Mouse (Mus musculus) layer of hippocampus, postnatal 25 days (tissue): ENCODE data around the gene Gcg. TPM values are rescaled to one million over a fixed set of nuclear protein-coding genes. Genes with fewer than 3 reads are reported as not detected.

Experiments
- DNase-seq, 2 experiments: peaks; one replicate each; pipeline ENCODE4 v3.0.0; 2022; ENCODE audit warnings: mixed read lengths in 2 of 2, low spot score in 1 of 2; ENCODE audit errors: extremely low spot score in 1 of 2
- total RNA-seq, 2 experiments: library from RNA; stranded (reverse); gene quantifications; 2 replicates each; pipeline ENCODE4 v1.2.3; 2021

The Gcg gene
- total RNA-seq, 2 experiments from 2014 or later = not detected

DNA sequence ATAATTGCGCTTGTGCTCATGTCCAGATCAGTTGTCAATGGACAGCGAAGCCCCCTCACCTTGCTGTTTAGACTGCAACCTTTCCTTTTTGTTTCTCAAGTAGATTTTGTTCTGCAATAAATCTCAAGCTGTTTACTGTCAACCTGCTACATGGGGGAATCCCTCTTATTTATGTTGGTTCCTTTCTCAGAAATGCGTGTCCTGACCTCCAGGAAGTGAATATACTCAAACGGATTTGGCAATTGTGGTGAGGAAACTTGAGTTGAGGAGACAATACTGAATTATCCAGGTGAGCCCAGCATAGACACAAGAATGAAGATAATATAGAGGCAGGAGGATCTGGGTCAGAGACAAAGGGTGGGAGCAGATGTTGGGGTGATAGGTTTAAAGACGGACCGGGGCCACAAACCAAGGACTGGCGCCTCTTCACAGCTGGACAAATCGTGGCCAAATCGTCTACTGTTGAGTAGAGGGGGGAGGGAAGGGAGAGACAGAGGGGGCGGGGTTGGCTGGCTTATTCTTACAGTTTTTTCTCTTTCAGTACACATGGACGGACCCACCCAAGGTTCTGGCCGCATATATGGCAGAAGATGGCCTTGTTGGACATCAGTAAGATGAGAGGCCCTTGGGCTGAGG, 22.5 kb downstream of the Gcg start:
- no peak for DNase-seq

- DNase-seq = peak in 1 of 2 experiments; percentile 12
These were observed 23.2 kb downstream of the Gcg start for GRCm38 (mm10) chr2:62460231-62460710.

DNA sequence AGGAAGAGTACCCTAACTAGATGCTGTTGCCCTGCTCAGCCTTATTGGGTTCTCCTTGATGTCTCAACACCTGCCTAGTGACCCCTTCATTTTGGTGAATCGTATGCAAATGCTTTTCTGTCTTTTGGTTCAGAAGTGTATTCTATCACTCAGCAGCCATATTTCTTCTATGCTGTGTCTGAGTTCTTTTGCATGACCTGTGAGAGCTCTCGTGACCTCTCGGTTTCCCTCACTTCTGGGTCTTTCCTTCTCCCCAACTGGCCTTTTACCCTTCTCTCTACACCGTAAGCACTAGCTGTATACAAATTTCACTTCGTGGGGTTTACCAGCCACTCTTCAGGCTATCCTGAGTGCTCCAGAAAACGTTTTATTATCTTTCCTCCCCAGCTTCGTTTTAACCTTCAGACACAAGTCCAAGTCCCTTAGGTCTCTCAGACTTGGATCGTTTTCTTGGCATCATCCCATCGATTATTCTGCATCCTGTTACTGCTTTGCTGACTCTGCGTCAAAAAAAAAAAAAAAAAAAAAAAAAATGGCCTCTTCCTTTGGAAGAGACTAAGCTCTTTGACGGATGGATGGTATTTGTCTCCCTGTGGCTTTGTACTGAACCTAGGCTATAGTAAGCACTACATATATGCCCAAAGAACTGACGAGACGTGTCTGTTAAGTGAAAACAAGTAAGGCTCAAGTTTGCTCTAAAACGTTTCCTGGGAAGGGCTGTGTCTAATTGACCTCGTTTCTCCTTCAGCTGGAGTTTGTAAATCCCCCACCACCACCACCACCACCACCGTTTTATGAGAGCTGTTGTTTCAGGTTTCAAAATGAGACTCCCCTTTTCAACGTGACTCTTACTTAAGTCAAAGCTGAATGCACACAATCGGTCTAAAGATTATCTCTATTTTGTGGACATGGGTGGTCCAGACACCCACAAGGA, 23.9 kb downstream of the Gcg start:
- no peak for DNase-seq

GRCm38 (mm10) chr2:62458070-62458469, 25.4 kb downstream of the Gcg start:
- DNase-seq = no peak

DNA sequence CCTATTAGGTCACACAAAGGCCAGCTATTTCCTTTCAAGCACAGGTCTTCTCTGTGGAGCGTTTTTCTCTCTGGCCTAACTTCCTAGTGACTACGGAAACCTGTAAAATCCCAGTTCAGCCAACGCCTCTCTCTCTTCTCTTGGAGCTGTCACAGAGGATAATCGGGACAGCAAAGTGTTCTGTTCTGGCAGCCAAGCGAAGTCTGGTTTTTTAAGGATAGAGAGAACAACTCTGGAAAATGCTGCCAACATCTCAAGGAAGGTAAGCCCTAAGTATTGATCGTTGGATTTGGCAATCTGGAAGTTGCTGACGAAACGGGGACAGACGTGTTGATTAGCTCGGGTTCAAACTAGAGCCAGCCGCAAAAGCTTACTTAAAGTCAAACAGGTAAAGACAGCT, 28.5 kb downstream of the Gcg start:
- no peak for DNase-seq

DNA sequence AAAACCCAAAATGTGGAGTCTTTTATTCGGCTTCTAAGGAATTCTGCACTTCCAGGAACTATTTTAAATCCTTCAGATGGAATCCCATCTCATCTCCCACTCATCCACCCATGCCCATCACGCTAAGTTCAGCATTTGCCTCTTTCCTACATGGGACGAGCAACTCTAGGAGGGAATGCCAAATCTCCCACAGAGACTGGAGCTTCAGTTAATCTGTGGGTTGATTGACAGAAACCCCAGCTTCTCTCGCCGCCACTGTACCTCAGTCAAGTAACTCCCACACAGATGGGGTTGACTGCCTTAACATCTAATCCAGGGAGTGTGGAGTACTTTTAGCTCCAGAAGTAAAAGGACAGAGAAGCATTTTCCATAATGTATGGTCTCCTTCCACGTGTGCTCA, 29.4 kb downstream of the Gcg start:
- DNase-seq = no peak

GRCm38 (mm10) chr2:62450364-62450763, 33.1 kb downstream of the Gcg start:
- no peak for DNase-seq

- DNase-seq = no peak
These were observed 33.6 kb downstream of the Gcg start for GRCm38 (mm10) chr2:62449692-62450346.

GRCm38 (mm10) chr2:62440802-62441544, 42.5 kb downstream of the Gcg start:
- DNase-seq = no peak

DNA sequence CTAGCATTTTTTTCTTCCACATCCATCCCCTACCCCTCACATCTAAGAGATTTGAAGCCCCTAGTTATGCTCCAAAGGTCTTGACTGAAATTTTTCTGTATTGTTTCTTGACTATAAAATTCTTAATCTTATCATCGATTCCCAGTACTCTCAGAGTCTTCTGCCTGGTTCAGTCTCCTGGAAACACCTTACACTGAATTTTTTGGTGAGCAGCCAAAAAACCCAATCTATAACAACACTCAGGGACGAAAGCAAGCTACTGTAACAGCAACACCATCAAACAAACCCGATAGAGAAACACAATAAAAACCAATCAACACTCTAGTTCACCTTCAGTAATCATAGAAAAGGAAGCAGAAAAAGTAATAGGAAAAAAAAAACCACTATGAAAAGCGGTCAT, 43.4 kb downstream of the Gcg start:
- DNase-seq = no peak

GRCm38 (mm10) chr2:62431245-62431795, 52.1 kb downstream of the Gcg start:
- no peak for DNase-seq

DNA sequence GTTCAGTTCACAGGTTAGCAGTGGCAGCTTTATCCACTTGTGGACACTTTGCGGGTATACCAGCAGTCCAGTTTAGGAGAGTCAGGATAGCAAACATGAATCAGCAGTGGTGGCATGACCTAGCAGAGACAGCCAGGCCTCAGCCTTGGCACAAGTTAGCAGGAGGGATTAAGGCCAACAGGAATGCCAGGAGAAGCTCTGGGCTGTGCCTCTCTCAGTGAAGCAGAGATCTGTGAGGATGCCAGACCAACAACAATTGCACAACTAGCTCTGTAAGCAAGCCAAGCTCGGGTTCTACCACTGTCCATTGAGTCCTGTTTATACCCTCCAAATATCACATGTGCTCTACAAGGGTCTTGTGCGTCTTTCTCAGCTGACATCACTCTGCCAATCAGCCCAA, 57.5 kb downstream of the Gcg start:
- no peak for DNase-seq

Other genes with a start within 250 kb of the Gcg start
- under 1 TPM; 0.94 to 0.96 TPM for gene Dpp4, start 71.4 kb downstream of the Gcg start, total RNA-seq
- under 1 TPM; 0.70 to 0.96 TPM for gene Fap, start 90.4 kb upstream of the Gcg start, total RNA-seq
- gene Ifih1, start 162.6 kb upstream of the Gcg start, total RNA-seq = 1 to 10 TPM; 1.2 to 2.1 TPM
- 10 to 100 TPM in 1 of 2 experiments, 1 to 10 TPM in 1; 8.3 to 12.0 TPM for gene Gca, start 180.6 kb upstream of the Gcg start, total RNA-seq